Mouse (Mus musculus) layer of hippocampus, adult 11-12 months (tissue): ENCODE data around the gene Acadm.

Source experiments
- DNase-seq: peaks from one replicate; pipeline ENCODE4 v3.0.0; 2022; ENCODE audit warnings: low spot score

The Acadm gene

DNA sequence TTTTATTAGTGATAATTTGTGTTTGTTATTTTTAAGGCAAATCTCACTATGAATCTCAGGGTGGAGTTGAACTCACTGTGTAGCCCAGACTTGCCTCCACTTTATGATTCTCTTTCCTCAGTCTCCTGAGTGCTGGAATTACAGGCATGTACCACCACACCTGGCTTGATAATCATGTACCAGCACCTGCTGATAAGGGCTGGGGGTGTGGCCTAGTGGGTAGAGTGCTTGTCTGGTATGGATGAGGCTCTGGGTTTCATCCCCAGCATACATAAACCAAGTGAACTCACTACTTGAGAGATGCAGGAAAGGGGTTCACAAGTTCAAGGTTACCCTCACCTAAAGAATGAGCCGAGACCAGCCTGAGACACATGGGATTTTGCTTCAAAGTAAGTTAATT is 42.5 kb downstream of the Acadm start:
- DNase-seq, result no peak

DNA sequence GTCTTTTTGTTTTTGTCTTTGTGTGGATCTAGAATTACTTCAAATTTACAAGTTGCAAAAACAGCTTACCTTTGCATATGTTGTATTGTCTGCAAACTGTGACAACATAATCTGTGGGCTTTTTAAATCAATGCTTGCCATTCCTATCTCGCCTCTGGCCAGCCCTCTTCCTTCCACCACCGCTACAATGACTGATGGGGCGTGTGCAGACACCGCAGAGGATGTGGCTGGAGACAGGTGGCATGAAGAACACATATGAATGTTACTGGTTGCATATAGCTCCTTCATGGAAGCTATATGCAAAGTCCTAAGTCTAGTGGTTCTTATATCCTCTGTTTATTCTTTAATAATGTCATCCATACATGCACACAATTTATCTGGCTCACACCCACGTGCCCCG is 47.2 kb downstream of the Acadm start:
- DNase-seq, result no peak

DNA sequence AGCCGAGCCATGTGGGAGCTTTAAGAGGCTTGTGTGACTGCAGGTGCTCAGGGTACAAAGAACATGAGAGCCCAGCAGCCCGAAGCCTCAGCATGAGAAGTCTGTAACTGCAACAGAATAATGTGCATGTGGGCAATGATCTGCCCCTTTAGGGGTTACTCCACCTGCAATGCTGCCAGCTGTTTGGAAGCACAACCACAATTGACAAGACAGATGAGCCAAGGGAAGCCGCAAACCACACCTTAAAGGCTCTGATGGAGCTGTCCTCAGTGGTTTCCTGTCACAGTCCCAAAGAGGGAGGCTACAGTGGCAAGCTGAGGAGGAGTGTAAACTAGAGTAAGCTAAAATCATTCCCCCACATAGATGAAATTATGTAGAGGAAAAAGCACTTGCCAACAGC is 49.0 kb downstream of the Acadm start:
- DNase-seq, result no peak

DNA sequence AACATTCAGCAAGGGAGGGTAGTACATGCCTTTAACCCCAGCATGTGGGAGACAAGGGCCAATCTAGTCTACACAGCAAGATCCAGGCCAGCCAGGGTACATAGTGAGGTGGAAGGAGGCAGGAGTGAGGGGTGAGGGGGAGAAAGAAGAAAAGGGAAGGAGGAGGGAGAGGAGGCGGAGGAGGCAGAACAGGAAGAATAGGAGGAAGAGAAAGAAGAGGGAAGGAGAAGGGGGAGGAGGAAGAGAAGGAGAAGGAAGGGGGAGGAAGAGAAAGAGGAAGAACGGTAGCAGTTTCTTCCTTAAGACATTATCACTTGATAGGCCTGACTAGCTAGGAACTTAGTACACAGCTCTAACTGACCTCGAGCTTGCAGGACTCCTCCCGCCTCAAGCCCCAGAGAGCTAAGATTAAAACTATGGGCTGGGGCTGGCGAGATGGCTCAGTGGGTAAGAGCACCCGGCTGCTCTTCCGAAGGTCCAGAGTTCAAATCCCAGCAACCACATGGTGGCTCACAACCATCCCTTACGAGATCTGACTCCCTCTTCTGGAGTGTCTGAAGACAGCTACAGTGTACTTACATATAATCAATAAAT is 55.1 kb downstream of the Acadm start:
- no peak for DNase-seq

DNA sequence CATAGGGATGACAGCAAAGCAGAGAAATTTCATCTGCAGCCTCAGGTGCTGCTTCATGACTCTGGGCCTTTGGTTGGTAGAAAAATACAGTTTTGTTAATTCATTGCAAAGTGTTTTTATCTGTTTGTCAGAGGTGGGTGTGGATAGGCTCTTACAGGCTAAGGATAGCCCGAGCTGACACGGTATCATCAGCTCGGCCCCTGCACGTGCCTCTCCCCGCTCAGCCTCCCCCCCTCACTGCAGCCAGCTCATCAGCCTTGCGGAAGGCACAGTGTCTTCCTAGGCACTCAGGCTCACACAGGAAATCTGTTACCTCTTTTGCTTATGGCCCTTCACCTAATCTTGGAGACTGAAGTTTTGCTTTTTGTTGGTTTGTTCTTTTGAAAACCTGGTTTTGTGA is 56.3 kb downstream of the Acadm start:
- no peak for DNase-seq

DNA sequence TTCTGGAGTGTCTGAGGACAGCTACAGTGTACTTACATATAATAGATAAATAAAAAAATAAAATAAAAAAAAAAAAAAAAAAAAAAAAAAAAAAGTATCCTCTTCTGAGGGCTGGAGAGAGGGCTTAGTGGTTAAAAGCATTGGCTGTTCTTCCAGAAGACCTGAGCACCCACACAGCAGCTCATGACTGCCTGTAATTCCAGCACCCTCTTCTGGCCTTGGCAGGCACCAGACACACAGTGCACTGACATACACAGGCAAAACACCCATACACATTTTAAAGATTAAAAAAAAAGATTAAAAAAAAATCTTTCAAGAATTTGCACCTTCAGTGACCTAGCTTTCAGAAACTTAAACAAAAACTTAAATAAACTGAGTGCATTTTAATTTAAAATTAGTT is 58.1 kb downstream of the Acadm start:
- DNase-seq, result no peak
